Mouse (Mus musculus) ES-Bruce4 (cell line): ENCODE measurements around the gene 0610037L13Rik.

Source experiments
- CTCF ChIP-seq: IDR thresholded peaks from one replicate; pipeline ENCODE4 v1.8.1; 2011; ENCODE audit warnings: low read depth, low read length
- EP300 ChIP-seq: IDR thresholded peaks from 2 replicates; pipeline ENCODE4 v1.6.1; 2011; ENCODE audit warnings: low read depth, low read length; ENCODE audit not compliant: insufficient read depth
- POLR2A ChIP-seq: IDR thresholded peaks from one replicate; pipeline ENCODE4 v1.8.1; 2011; ENCODE audit warnings: low read length; ENCODE audit not compliant: insufficient read depth

GRCm38 (mm10) chr4:107923145-107923802 lies 33.7 kb downstream of the 0610037L13Rik start, which contains the start of gene Cpt2:
- TF ChIP-seq EP300 (no peak), CTCF (no peak), POLR2A (peak; percentile 79)
